9 mouse cellular contexts compared by ENCODE assay signal in genomic region chr3:130574652-130575051, GRCm38 (mm10). TPM values are rescaled to one million over a fixed set of nuclear protein-coding genes. Genes with fewer than 3 reads are reported as not detected.
A peak's percentile ranks its signal among the peaks of the same experiment; 100 is the strongest.
DNase-seq lines count a peak whose midpoint lies in the region; ATAC-seq and TF ChIP-seq lines count a peak whose summit lies in the region.
"Had no signal": no experiment of that assay in that cellular context is flagged by ENCODE, and none has a peak within 500 bp of the region (broad histone marks: within the 10 kb centered on the region; RNA-seq: fewer than 3 reads in every experiment).

No protein-coding gene starts in this region.

- no peaks in the 10 kb centered on the region for H3K9me3 ChIP-seq in embryonic facial prominence, embryonic 11.5 days (replicated peaks; ENCODE audit: control insufficient read depth, low read length)
- H3K9me3 ChIP-seq in embryonic facial prominence, embryonic 10.5 days: no peaks in the 10 kb centered on the region
- H3K9me3 ChIP-seq in liver, embryonic 12.5 days (replicated peaks): no peaks in the 10 kb centered on the region

- H3K79me2 ChIP-seq in liver, adult 2 months (ENCODE audit: control insufficient read depth, insufficient read depth, low read length): no peaks in the 10 kb centered on the region

- peak; percentile 80 for DNase-seq in embryonic facial prominence, embryonic 11.5 days (ENCODE audit: low spot score)
- DNase-seq in embryonic facial prominence, embryonic 10.5 days (ENCODE audit: low spot score): no peak
- peak; percentile 41 for DNase-seq in liver, adult 2 months (ENCODE audit: extremely low read depth, low read depth, low spot score)
- DNase-seq in brain, embryonic 18.5 days (ENCODE audit: low read depth, low spot score): peak; percentile 6
- DNase-seq in induced T-regulatory cell, adult 2 months (ENCODE audit: low read depth): peak; percentile 43
- DNase-seq in naive thymus-derived CD4-positive, alpha-beta T cell, adult 2 months (ENCODE audit: low read depth): peak; percentile 1
- no peak for DNase-seq in c-Kit-positive CD71-positive TER-119-positive erythroid progenitor cells, embryonic 14.5 days (ENCODE audit: low spot score)

- H3K4me3 ChIP-seq in embryonic facial prominence, embryonic 11.5 days (ENCODE audit: low read depth, low read length): no peak overlapping the region
- no peak overlapping the region for H3K4me3 ChIP-seq in embryonic facial prominence, embryonic 10.5 days
- H3K4me3 ChIP-seq in liver, adult 2 months (ENCODE audit: insufficient read depth, low read depth, low read length): no peak overlapping the region
- no peak overlapping the region for H3K4me3 ChIP-seq in liver, embryonic 12.5 days

- 29% methylated on average over 5 of the region's 5 CpGs for WGBS in embryonic facial prominence, embryonic 11.5 days
- 28% methylated on average over 5 of the region's 5 CpGs for WGBS in embryonic facial prominence, embryonic 10.5 days
- 18% methylated on average over 5 of the region's 5 CpGs for WGBS in liver, adult 2 months
- WGBS in liver, embryonic 12.5 days (ENCODE audit: insufficient replicate concordance): 16% methylated on average over 5 of the region's 5 CpGs

- H3K4me1 ChIP-seq in embryonic facial prominence, embryonic 11.5 days (ENCODE audit: control insufficient read depth, insufficient read depth, low read length): 0 out of 2 replicates have a peak, but pooled peaks cover under 1% of the 10 kb centered on the region
- H3K4me1 ChIP-seq in embryonic facial prominence, embryonic 10.5 days: peaks cover 16% of the 10 kb centered on the region
- no peaks in the 10 kb centered on the region for H3K4me1 ChIP-seq in liver, adult 2 months (ENCODE audit: control insufficient read depth, insufficient read depth, low read length)
- no peaks in the 10 kb centered on the region for H3K4me1 ChIP-seq in liver, embryonic 12.5 days

- H3K27me3 ChIP-seq in embryonic facial prominence, embryonic 11.5 days (ENCODE audit: control insufficient read depth, insufficient read depth, low read length): no peaks in the 10 kb centered on the region
- no peaks in the 10 kb centered on the region for H3K27me3 ChIP-seq in embryonic facial prominence, embryonic 10.5 days (replicated peaks; ENCODE audit: low read depth, poor library complexity, severe bottlenecking)
- H3K27me3 ChIP-seq in liver, adult 2 months (ENCODE audit: control insufficient read depth, insufficient read depth, low read length): no peaks in the 10 kb centered on the region
- H3K27me3 ChIP-seq in liver, embryonic 12.5 days (replicated peaks): no peaks in the 10 kb centered on the region

- H3K36me3 ChIP-seq in embryonic facial prominence, embryonic 11.5 days (replicated peaks; ENCODE audit: control insufficient read depth, insufficient read depth, low read depth, low read length): no peaks in the 10 kb centered on the region
- H3K36me3 ChIP-seq in embryonic facial prominence, embryonic 10.5 days (replicated peaks): no peaks in the 10 kb centered on the region
- H3K36me3 ChIP-seq in liver, adult 2 months (ENCODE audit: control insufficient read depth, insufficient read depth, low read length): no peaks in the 10 kb centered on the region
- H3K36me3 ChIP-seq in liver, embryonic 12.5 days: no peaks in the 10 kb centered on the region

- no peak overlapping the region for H3K9ac ChIP-seq in embryonic facial prominence, embryonic 11.5 days (replicated peaks; ENCODE audit: low read length)
- no peak overlapping the region for H3K9ac ChIP-seq in liver, adult 2 months (ENCODE audit: low read depth, low read length)
- no peak overlapping the region for H3K9ac ChIP-seq in liver, embryonic 12.5 days

- TF ChIP-seq CTCF in liver, adult 2 months (IDR thresholded peaks at IDR 0.05; ENCODE audit: low read depth, low read length): peak; percentile 23

- no peak overlapping the region for H3K27ac ChIP-seq in embryonic facial prominence, embryonic 11.5 days (replicated peaks; ENCODE audit: low read depth, low read length)
- no peak overlapping the region for H3K27ac ChIP-seq in embryonic facial prominence, embryonic 10.5 days (replicated peaks)
- H3K27ac ChIP-seq in liver, adult 2 months (replicated peaks; ENCODE audit: insufficient read depth, low read depth, low read length): no peak overlapping the region
- no peak overlapping the region for H3K27ac ChIP-seq in liver, embryonic 12.5 days

- H3K4me2 ChIP-seq in embryonic facial prominence, embryonic 11.5 days (ENCODE audit: low read depth, low read length): no peak overlapping the region
- no peak overlapping the region for H3K4me2 ChIP-seq in liver, embryonic 12.5 days

- no peak for ATAC-seq in embryonic facial prominence, embryonic 11.5 days (replicated peaks; ENCODE audit: insufficient number of reproducible peaks, low FRiP score, low TSS enrichment, low read depth)
- no peak for ATAC-seq in liver, embryonic 12.5 days

- no peak for TF ChIP-seq POLR2A in liver, adult 2 months (IDR thresholded peaks at IDR 0.05; ENCODE audit: extremely low read depth, insufficient read depth, low read length)

RNA-seq across cellular contexts. Expression of gene Etnppl, which starts 42.6 kb away (rescaled TPM):
- not detected in 2 replicates for polyA plus RNA-seq in embryonic facial prominence, embryonic 11.5 days (2014; fragmentation: Nextera tagmentation; extraction: Ambion mirVana)
- polyA plus RNA-seq in embryonic facial prominence, embryonic 10.5 days (2016; fragmentation: Nextera tagmentation; extraction: Ambion mirVana): 0.15 TPM in 1 of 2 replicates, not detected in the other
- 113 and 297 TPM in 2 replicates for total RNA-seq in liver, adult 2 months (2014; rRNA removed)
- polyA plus RNA-seq in liver, adult 2 months (2012; rRNA removed): 47.1 and 54.4 TPM in 2 replicates
- not detected in 2 replicates for polyA plus RNA-seq in liver, embryonic 12.5 days (2016; fragmentation: Nextera tagmentation; extraction: Ambion mirVana)
- polyA plus RNA-seq: gonadal fat pad, adult 2 months had no signal

Comparison
In these comparisons a context has a peak if more than half of its experiments do, and no peak if none do; other contexts are left out.
1. DNase-seq: peak in embryonic facial prominence, embryonic 11.5 days (single experiment), liver, adult 2 months (single experiment), brain, embryonic 18.5 days (single experiment), induced T-regulatory cell, adult 2 months (single experiment) and naive thymus-derived CD4-positive, alpha-beta T cell, adult 2 months (single experiment); none in embryonic facial prominence, embryonic 10.5 days (single experiment) and c-Kit-positive CD71-positive TER-119-positive erythroid progenitor cells, embryonic 14.5 days (single experiment).
2. RNA of gene Etnppl, which starts 42.6 kb away (polyA plus RNA-seq): 47.1 to 54.4 TPM in liver, adult 2 months; not detected in embryonic facial prominence, embryonic 11.5 days, 0.15 TPM in embryonic facial prominence, embryonic 10.5 days and not detected in liver, embryonic 12.5 days; every median in the first group is over 10 times any median in the second.